Mouse (Mus musculus): ENCODE data around the gene Bad. TPM values are rescaled to one million over a fixed set of nuclear protein-coding genes. Genes with fewer than 3 reads are reported as not detected.
"Not testable (repeated sequence)": the region's sequence is repeated elsewhere in the genome, so short reads cannot be mapped to it uniquely, and the experiment has no call there.

The Bad gene
- 68.4 and 75.5 TPM in 2 replicates for polyA plus RNA-seq (2015; fragmentation: Nextera tagmentation; extraction: Ambion mirVana)

GRCm38 (mm10) chr19:6941372-6942248 lies at the start of gene Bad:
Gene Bad, plus strand, starts transcription at chr19:6941861.
- peaks cover 12% of the 10 kb centered on the region; the same call in 1 of the 2 replicates for H3K36me3 ChIP-seq
- no peaks in the 10 kb centered on the region for H3K27me3 ChIP-seq
- peaks cover 33% of the 10 kb centered on the region for H3K4me1 ChIP-seq
- H3K27ac ChIP-seq: peak within 1 kb of the TSS; percentile 99
- peak within 1 kb of the TSS; percentile 93 for H3K9ac ChIP-seq
- WGBS: under 1% methylated on average over 83 of the region's 83 CpGs
- H3K4me2 ChIP-seq: peak within 1 kb of the TSS; percentile 94
- no peaks in the 10 kb centered on the region for H3K9me3 ChIP-seq (replicated peaks)
- H3K4me3 ChIP-seq (replicated peaks): peak within 1 kb of the TSS; percentile 88
- ATAC-seq (replicated peaks; ENCODE audit: low FRiP score): peak; percentile 80

- no peaks in the 10 kb centered on the region for H3K27me3 ChIP-seq
- H3K9me3 ChIP-seq (replicated peaks): 0 out of 2 replicates have a peak, but pooled peaks cover 6% of the 10 kb centered on the region
- no peak for ATAC-seq (replicated peaks; ENCODE audit: low FRiP score)
- H3K4me3 ChIP-seq (replicated peaks): no peak overlapping the region
- 39% methylated on average over 4 of the region's 4 CpGs for WGBS
- H3K36me3 ChIP-seq: no peaks in the 10 kb centered on the region
- H3K4me1 ChIP-seq: 0 out of 2 replicates have a peak, but pooled peaks cover 4% of the 10 kb centered on the region
- H3K9ac ChIP-seq: no peak overlapping the region
- no peak overlapping the region for H3K27ac ChIP-seq
- peak overlapping the region; percentile 9; the same call in 1 of the 2 replicates for H3K4me2 ChIP-seq
Observed at GRCm38 (mm10) chr19:6892512-6892911, 49.1 kb upstream of the Bad start.

- 0 out of 2 replicates have a peak, but pooled peaks cover 6% of the 10 kb centered on the region for H3K9me3 ChIP-seq (replicated peaks)
- WGBS: 96% methylated on average over 14 of the region's 14 CpGs
- no peak overlapping the region for H3K4me2 ChIP-seq
- no peaks in the 10 kb centered on the region for H3K27me3 ChIP-seq
- H3K4me3 ChIP-seq (replicated peaks): no peak overlapping the region
- H3K27ac ChIP-seq: no peak overlapping the region
- H3K4me1 ChIP-seq: 0 out of 2 replicates have a peak, but pooled peaks cover 4% of the 10 kb centered on the region
- ATAC-seq (replicated peaks; ENCODE audit: low FRiP score): no peak
- H3K36me3 ChIP-seq: no peaks in the 10 kb centered on the region
- no peak overlapping the region for H3K9ac ChIP-seq
Observed at GRCm38 (mm10) chr19:6893731-6894451, 47.8 kb upstream of the Bad start.

- ATAC-seq (replicated peaks; ENCODE audit: low FRiP score); H3K27me3 ChIP-seq; H3K4me2 ChIP-seq; H3K36me3 ChIP-seq; H3K4me3 ChIP-seq (replicated peaks); H3K9ac ChIP-seq; H3K4me1 ChIP-seq; H3K27ac ChIP-seq: not testable (repeated sequence)
- H3K9me3 ChIP-seq (replicated peaks): peaks cover 13% of the 10 kb centered on the region; the same call in 1 of the 2 replicates
- WGBS: 91% methylated on average over 18 of the region's 18 CpGs
Observed at GRCm38 (mm10) chr19:6895608-6896305, 45.9 kb upstream of the Bad start.

- H3K27me3 ChIP-seq: no peaks in the 10 kb centered on the region
- H3K4me2 ChIP-seq: no peak overlapping the region
- no peak overlapping the region for H3K27ac ChIP-seq
- peaks cover 7% of the 10 kb centered on the region for H3K36me3 ChIP-seq
- 83% methylated on average over 4 of the region's 4 CpGs for WGBS
- no peak for ATAC-seq (replicated peaks; ENCODE audit: low FRiP score)
- no peak overlapping the region for H3K4me3 ChIP-seq (replicated peaks)
- H3K9ac ChIP-seq: no peak overlapping the region
- no peaks in the 10 kb centered on the region for H3K4me1 ChIP-seq
- peaks cover 13% of the 10 kb centered on the region; the same call in 1 of the 2 replicates for H3K9me3 ChIP-seq (replicated peaks)
Observed at GRCm38 (mm10) chr19:6899641-6900040, 42.0 kb upstream of the Bad start.

- Histone ChIP-seq H3K27ac (no peak overlapping the region), H3K4me3 (replicated peaks) (no peak overlapping the region), H3K4me2 (no peak overlapping the region), H3K9ac (no peak overlapping the region), H3K27me3 (no peaks in the 10 kb centered on the region), H3K36me3 (peaks cover 34% of the 10 kb centered on the region), H3K4me1 (peaks cover 11% of the 10 kb centered on the region), H3K9me3 (replicated peaks) (peaks cover 7% of the 10 kb centered on the region; the same call in 1 of the 2 replicates)
- no peak for ATAC-seq (replicated peaks; ENCODE audit: low FRiP score)
- WGBS: 91% methylated on average over 1 of the region's 1 CpGs
Observed at GRCm38 (mm10) chr19:6903031-6903430, 38.6 kb upstream of the Bad start.

GRCm38 (mm10) chr19:6904846-6905245 lies 36.8 kb upstream of the Bad start:
- no peak overlapping the region for H3K4me2 ChIP-seq
- no peak for ATAC-seq (replicated peaks; ENCODE audit: low FRiP score)
- WGBS: 70% methylated on average over 2 of the region's 2 CpGs

GRCm38 (mm10) chr19:6905498-6906159 lies 36.0 kb upstream of the Bad start:
- no peak overlapping the region for H3K4me3 ChIP-seq (replicated peaks)
- H3K9me3 ChIP-seq (replicated peaks): no peaks in the 10 kb centered on the region
- peaks cover 34% of the 10 kb centered on the region for H3K36me3 ChIP-seq
- H3K27me3 ChIP-seq: no peaks in the 10 kb centered on the region
- no peak overlapping the region for H3K9ac ChIP-seq
- H3K4me1 ChIP-seq: peaks cover 23% of the 10 kb centered on the region
- 92% methylated on average over 11 of the region's 11 CpGs for WGBS
- ATAC-seq (replicated peaks; ENCODE audit: low FRiP score): no peak
- no peak overlapping the region for H3K4me2 ChIP-seq
- H3K27ac ChIP-seq: no peak overlapping the region

More at GRCm38 (mm10) chr19:6904846-6905245, 36.8 kb upstream of the Bad start:
- Histone ChIP-seq H3K9ac (no peak overlapping the region), H3K4me3 (replicated peaks) (no peak overlapping the region), H3K4me1 (peaks cover 23% of the 10 kb centered on the region), H3K36me3 (peaks cover 34% of the 10 kb centered on the region), H3K9me3 (replicated peaks) (peaks cover 7% of the 10 kb centered on the region; the same call in 1 of the 2 replicates), H3K27me3 (no peaks in the 10 kb centered on the region), H3K27ac (no peak overlapping the region)

GRCm38 (mm10) chr19:6906199-6906598 lies 35.5 kb upstream of the Bad start:
- Histone ChIP-seq H3K27ac (no peak overlapping the region), H3K36me3 (peaks cover 37% of the 10 kb centered on the region), H3K4me3 (replicated peaks) (no peak overlapping the region), H3K4me1 (peaks cover 27% of the 10 kb centered on the region), H3K9ac (no peak overlapping the region), H3K27me3 (no peaks in the 10 kb centered on the region), H3K4me2 (no peak overlapping the region), H3K9me3 (replicated peaks) (no peaks in the 10 kb centered on the region)
- 82% methylated on average over 3 of the region's 3 CpGs for WGBS
- no peak for ATAC-seq (replicated peaks; ENCODE audit: low FRiP score)

- WGBS: 87% methylated on average over 8 of the region's 8 CpGs
- H3K4me1 ChIP-seq: peaks cover 34% of the 10 kb centered on the region
- no peak overlapping the region for H3K27ac ChIP-seq
- no peaks in the 10 kb centered on the region for H3K9me3 ChIP-seq (replicated peaks)
- H3K4me3 ChIP-seq (replicated peaks): no peak overlapping the region
- H3K9ac ChIP-seq: no peak overlapping the region
- no peak for ATAC-seq (replicated peaks; ENCODE audit: low FRiP score)
- peaks cover 46% of the 10 kb centered on the region for H3K36me3 ChIP-seq
- no peaks in the 10 kb centered on the region for H3K27me3 ChIP-seq
- H3K4me2 ChIP-seq: peak overlapping the region; percentile 90; the same call in 1 of the 2 replicates
Observed at GRCm38 (mm10) chr19:6907094-6907493, 34.6 kb upstream of the Bad start.

Measured in kidney, embryonic 15.5 days (tissue).